Mouse (Mus musculus) adrenal gland, postnatal 14 days (tissue): ENCODE data around the gene Zc3h18. TPM values are rescaled to one million over a fixed set of nuclear protein-coding genes. Genes with fewer than 3 reads are reported as not detected.

Source experiments
- DNase-seq: peaks from one replicate; pipeline ENCODE4 v3.0.0; 2021; ENCODE audit warnings: mixed read lengths
- long read RNA-seq, 2 experiments: library from polyadenylated mRNA; stranded (forward); transcript quantifications; one replicate each; pipeline ENCODE4 v2.0.0; 2021
- total RNA-seq: library from RNA; stranded (reverse); gene quantifications from 2 replicates; pipeline ENCODE4 v1.2.3, GENCODE M21; 2021

Gene Zc3h18
- total RNA-seq, result 39.5 and 40.6 TPM in 2 replicates
- long read RNA-seq, experiment 1, full-length matches to known transcripts, result 32 of 48 reads
- long read RNA-seq, experiment 1, partial matches to known transcripts, result 9 of 48 reads
- long read RNA-seq, experiment 1, other reads (novel, unspliced or antisense), result 7 of 48 reads
- long read RNA-seq, experiment 2, full-length matches to known transcripts, result 31 of 39 reads
- long read RNA-seq, experiment 2, partial matches to known transcripts, result 4 of 39 reads
- long read RNA-seq, experiment 2, other reads (novel, unspliced or antisense), result 4 of 39 reads

- peak; percentile 100 for DNase-seq
Observed at GRCm38 (mm10) chr8:122376365-122377231, at the start of gene Zc3h18. Gene Zc3h18 (plus strand): TSS chr8:122376609.

- DNase-seq, result no peak
Observed at GRCm38 (mm10) chr8:122329072-122329471, 47.3 kb upstream of the Zc3h18 start.

GRCm38 (mm10) chr8:122329553-122330239 is 46.7 kb upstream of the Zc3h18 start:
- DNase-seq, result no peak

- no peak for DNase-seq
Observed at GRCm38 (mm10) chr8:122330446-122331133, 45.8 kb upstream of the Zc3h18 start.

GRCm38 (mm10) chr8:122331134-122331523 is 45.3 kb upstream of the Zc3h18 start:
- DNase-seq, result peak; percentile 73

- DNase-seq, result peak; percentile 88
Observed at GRCm38 (mm10) chr8:122332753-122333506, 43.5 kb upstream of the Zc3h18 start.

- DNase-seq, result no peak
Observed at GRCm38 (mm10) chr8:122333531-122333930, 42.9 kb upstream of the Zc3h18 start.

GRCm38 (mm10) chr8:122334791-122335490 is 41.5 kb upstream of the Zc3h18 start:
- DNase-seq, result no peak

GRCm38 (mm10) chr8:122335638-122336250 is 40.7 kb upstream of the Zc3h18 start:
- peak; percentile 19 for DNase-seq

- peak; percentile 74 for DNase-seq
Observed at GRCm38 (mm10) chr8:122336251-122336910, 40.0 kb upstream of the Zc3h18 start.

GRCm38 (mm10) chr8:122338852-122339251 is 37.6 kb upstream of the Zc3h18 start:
- DNase-seq, result no peak

GRCm38 (mm10) chr8:122340761-122341160 is 35.6 kb upstream of the Zc3h18 start:
- DNase-seq, result no peak

GRCm38 (mm10) chr8:122341790-122342189 is 34.6 kb upstream of the Zc3h18 start:
- no peak for DNase-seq

- no peak for DNase-seq
Observed at GRCm38 (mm10) chr8:122342362-122342761, 34.0 kb upstream of the Zc3h18 start.

- DNase-seq, result peak; percentile 34
Observed at GRCm38 (mm10) chr8:122342806-122343209, 33.6 kb upstream of the Zc3h18 start.

- DNase-seq, result no peak
Observed at GRCm38 (mm10) chr8:122343341-122343740, 33.1 kb upstream of the Zc3h18 start.

- peak; percentile 45 for DNase-seq
Observed at GRCm38 (mm10) chr8:122343758-122344157, 32.7 kb upstream of the Zc3h18 start.

- no peak for DNase-seq
Observed at GRCm38 (mm10) chr8:122344219-122344618, 32.2 kb upstream of the Zc3h18 start.
